Mouse (Mus musculus) embryonic facial prominence, embryonic 11.5 days (tissue): ENCODE results near the gene Eml6. TPM values are rescaled to one million over a fixed set of nuclear protein-coding genes. Genes with fewer than 3 reads are reported as not detected.

ENCODE experiments used
- ATAC-seq: fragments of 200-750 bp; cut with Nextera tagmentation; replicated peaks from 2 replicates; pipeline ENCODE4 v1.8.0; 2017; ENCODE audit warnings: low read depth; ENCODE audit not compliant: insufficient number of reproducible peaks, low FRiP score, low TSS enrichment
- DNase-seq: peaks from one replicate; pipeline ENCODE4 v3.0.0-alpha.2; 2015; ENCODE audit warnings: low spot score
- H3K27ac ChIP-seq: fragments of 300-500 bp; sonication (generic); replicated peaks from 2 replicates; pipeline ENCODE4 v1.5.1; 2014; ENCODE audit warnings: mild to moderate bottlenecking, low read depth, low read length, control low read depth
- H3K27me3 ChIP-seq: fragments of 300-500 bp; sonication (generic); 2 replicates; pipeline ENCODE4 v1.6.1; 2014; ENCODE audit warnings: mild to moderate bottlenecking, low read length, moderate library complexity, mixed read lengths; ENCODE audit not compliant: control insufficient read depth, insufficient read depth
- H3K36me3 ChIP-seq: fragments of 300-500 bp; sonication (generic); replicated peaks from 2 replicates; pipeline ENCODE4 v1.6.1; 2014; ENCODE audit warnings: low read depth, mild to moderate bottlenecking, low read length, moderate library complexity, mixed read lengths; ENCODE audit not compliant: control insufficient read depth, insufficient read depth
- H3K4me1 ChIP-seq: fragments of 300-500 bp; sonication (generic); 2 replicates; pipeline ENCODE4 v1.6.1; 2014; ENCODE audit warnings: low read length, mixed read lengths; ENCODE audit not compliant: control insufficient read depth, insufficient read depth
- H3K4me2 ChIP-seq: fragments of 300-500 bp; sonication (generic); 2 replicates; pipeline ENCODE4 v1.6.1; 2014; ENCODE audit warnings: low read depth, mild to moderate bottlenecking, control low read depth, low read length, moderate library complexity
- H3K4me3 ChIP-seq: fragments of 300-500 bp; sonication (generic); 2 replicates; pipeline ENCODE4 v1.5.1; 2014; ENCODE audit warnings: low read depth, low read length, control low read depth
- H3K9ac ChIP-seq: fragments of 300-500 bp; sonication (generic); replicated peaks from 2 replicates; pipeline ENCODE4 v1.6.1; 2014; ENCODE audit warnings: mild to moderate bottlenecking, control low read depth, low read length
- H3K9me3 ChIP-seq: fragments of 300-500 bp; sonication (generic); replicated peaks from 2 replicates; pipeline ENCODE4 v1.6.1; 2016; ENCODE audit warnings: mild to moderate bottlenecking, low read length, inconsistent platforms, mixed read lengths; ENCODE audit not compliant: control insufficient read depth
- WGBS: fragments of 180-500 bp; shearing (Covaris S2); extraction: QIAGEN DNeasy Blood & Tissue Kit; methylation state at CpG from one replicate; pipeline ENCODE4 v1.1.7; 2014; 5-methylcytosine and 5-hydroxymethylcytosine counted together
- polyA plus RNA-seq: library from polyadenylated mRNA; unstranded; fragments of >200 nt; fragmentation: Nextera tagmentation; extraction: Ambion mirVana; gene quantifications from 2 replicates; pipeline ENCODE4 v1.2.1, GENCODE M21; 2014

Gene Eml6
- polyA plus RNA-seq, 1 experiment from 2014 or later, result 0.43 TPM

DNA sequence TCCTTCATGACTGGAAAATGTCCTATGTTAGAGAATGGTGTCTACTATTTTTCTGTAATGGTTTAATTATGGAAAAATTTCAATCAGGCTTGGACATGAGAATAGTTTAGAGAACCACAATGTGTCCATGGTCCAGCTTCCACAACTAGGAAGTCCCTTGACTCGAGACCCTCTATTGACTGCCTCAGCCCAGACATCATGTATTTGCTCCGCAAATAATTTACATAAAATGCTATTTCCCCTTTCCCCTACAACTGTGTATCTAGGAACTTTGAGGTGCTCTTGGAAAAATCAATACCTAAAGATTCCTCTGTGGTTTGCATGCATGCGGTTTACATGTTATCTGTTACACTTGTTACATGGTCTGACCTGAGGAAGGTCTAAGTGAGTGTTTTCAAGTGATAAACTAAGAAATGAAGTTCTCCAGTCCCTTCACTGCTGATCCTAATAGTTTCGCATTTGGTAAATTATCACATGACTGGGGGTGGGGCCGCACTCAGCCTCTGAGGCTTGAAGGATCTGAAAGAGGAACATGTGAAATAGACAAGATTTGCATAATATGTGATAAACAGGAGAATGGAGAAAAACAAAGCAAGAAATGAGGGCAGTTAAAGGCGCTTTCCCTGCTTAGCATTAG, 239.1 kb downstream of the Eml6 start:
- no peak overlapping the region for H3K27ac ChIP-seq
- H3K4me1 ChIP-seq, result no peaks in the 10 kb centered on the region
- no peak overlapping the region for H3K4me2 ChIP-seq
- no peaks in the 10 kb centered on the region for H3K9me3 ChIP-seq
- H3K36me3 ChIP-seq, result no peaks in the 10 kb centered on the region
- DNase-seq (no peak), ATAC-seq (no peak)
- WGBS, result 87% methylated on average over 6 of the region's 6 CpGs
- no peaks in the 10 kb centered on the region for H3K27me3 ChIP-seq
- H3K9ac ChIP-seq, result no peak overlapping the region
- no peak overlapping the region for H3K4me3 ChIP-seq

DNA sequence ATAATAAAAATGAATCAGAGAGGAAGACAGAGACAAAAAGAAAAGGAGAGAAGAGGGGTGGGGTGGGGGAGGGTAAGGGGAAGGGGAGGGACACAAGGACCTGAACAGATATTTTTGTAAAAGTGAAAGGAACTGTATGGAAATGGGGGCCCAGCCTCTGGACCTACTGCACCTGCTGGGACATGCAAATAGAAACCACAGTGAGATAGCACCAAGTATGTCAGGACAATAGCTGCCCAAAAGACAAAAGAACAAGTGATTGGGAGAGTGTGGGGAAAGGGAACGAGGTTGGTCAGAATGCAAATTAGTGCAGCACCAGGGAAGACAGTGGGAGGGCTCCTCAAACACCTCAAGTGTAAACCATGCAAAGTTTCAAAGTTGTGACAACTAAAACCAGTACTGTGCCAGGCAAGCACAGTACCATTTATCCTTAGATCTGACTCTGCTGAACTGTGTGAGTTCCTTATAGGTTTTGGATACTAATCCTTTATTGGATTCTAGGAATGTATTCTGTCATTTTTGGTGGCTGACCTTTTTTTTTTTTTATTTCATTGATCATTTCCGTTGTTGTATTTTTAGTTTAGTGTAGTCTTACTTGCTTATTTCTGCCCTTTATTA, 246.3 kb downstream of the Eml6 start:
- WGBS, result 40% methylated on average over 2 of the region's 2 CpGs
- no peak overlapping the region for H3K27ac ChIP-seq
- no peak for ATAC-seq

DNA sequence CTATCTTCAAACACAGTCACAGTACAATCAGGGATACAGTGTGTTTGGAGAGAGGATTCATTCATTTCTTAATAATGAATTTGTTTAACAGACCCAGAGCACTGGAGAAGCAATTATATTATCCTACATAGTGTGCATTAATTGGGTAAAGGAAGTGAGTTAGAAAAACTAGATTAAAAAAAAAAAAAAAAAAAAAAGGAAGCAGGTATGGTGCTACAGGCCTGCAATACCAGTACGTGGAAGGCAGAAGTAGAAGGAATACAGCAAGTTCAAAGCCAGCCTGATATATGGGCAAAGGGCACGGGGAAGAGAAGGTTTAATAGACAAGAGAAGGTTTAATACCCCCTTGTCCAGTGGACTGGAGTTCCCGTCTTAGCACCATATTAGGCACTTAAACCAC, 246.9 kb downstream of the Eml6 start:
- Histone ChIP-seq H3K36me3 (no peaks in the 10 kb centered on the region), H3K9ac (no peak overlapping the region), H3K27me3 (no peaks in the 10 kb centered on the region), H3K4me2 (no peak overlapping the region), H3K9me3 (no peaks in the 10 kb centered on the region), H3K4me3 (no peak overlapping the region), H3K4me1 (no peaks in the 10 kb centered on the region), H3K27ac (no peak overlapping the region)
- ATAC-seq (no peak), DNase-seq (no peak)
- 69% methylated on average over 3 of the region's 3 CpGs for WGBS

More for the DNA sequence above, 246.3 kb downstream of the Eml6 start:
- no peaks in the 10 kb centered on the region for H3K27me3 ChIP-seq
- no peak overlapping the region for H3K4me2 ChIP-seq
- no peak for DNase-seq
- no peaks in the 10 kb centered on the region for H3K36me3 ChIP-seq
- H3K4me3 ChIP-seq, result no peak overlapping the region
- H3K9ac ChIP-seq, result no peak overlapping the region
- no peaks in the 10 kb centered on the region for H3K4me1 ChIP-seq
- H3K9me3 ChIP-seq, result no peaks in the 10 kb centered on the region

DNA sequence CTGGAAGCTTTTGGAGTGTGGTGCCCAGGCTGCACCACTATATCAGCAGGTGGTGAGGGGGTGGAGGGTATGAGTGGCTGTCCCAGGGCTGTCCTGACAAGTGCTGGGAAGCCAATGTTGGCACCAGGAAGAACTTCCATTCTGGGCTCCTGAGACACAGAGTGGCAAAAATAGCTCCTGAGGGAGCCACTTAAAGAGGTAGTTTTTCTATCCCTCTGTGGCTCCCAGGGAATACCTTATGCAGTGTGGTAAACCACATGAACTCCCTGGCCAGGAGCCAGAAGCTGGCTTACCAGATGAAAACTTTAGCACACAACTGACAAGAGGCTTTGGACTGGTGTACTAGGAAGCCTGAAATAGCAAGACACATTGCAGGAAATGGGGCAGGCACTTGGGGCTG, 247.9 kb downstream of the Eml6 start:
- no peaks in the 10 kb centered on the region for H3K9me3 ChIP-seq
- DNase-seq, result no peak
- no peak overlapping the region for H3K4me2 ChIP-seq
- no peaks in the 10 kb centered on the region for H3K27me3 ChIP-seq
- ATAC-seq, result no peak
- no peak overlapping the region for H3K4me3 ChIP-seq
- no peaks in the 10 kb centered on the region for H3K36me3 ChIP-seq
- H3K9ac ChIP-seq, result no peak overlapping the region
- H3K27ac ChIP-seq, result no peak overlapping the region
- no peaks in the 10 kb centered on the region for H3K4me1 ChIP-seq

DNA sequence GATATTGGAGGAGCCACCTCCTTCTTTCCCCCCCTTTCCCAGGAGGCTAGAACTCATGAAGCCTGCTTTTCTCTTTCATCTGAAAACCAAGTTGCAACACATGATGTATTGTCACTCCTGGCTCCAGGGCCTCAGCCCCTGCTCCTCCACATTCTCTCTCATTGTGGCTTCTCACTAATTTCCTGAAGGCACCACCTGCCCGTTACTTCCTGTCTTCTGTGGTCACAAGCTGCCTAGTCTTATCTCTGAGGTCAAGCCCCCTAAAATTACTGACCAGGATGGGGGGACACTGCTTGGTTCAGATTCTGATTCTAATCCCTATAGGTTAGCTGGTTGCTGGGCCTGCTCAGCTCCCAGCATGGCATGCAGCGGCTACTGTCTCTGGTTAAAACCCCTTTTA, 251.1 kb downstream of the Eml6 start:
- Histone ChIP-seq H3K27ac (no peak overlapping the region), H3K36me3 (no peaks in the 10 kb centered on the region), H3K4me1 (no peaks in the 10 kb centered on the region), H3K9ac (no peak overlapping the region), H3K27me3 (no peaks in the 10 kb centered on the region), H3K9me3 (no peaks in the 10 kb centered on the region), H3K4me3 (no peak overlapping the region), H3K4me2 (no peak overlapping the region)
- no peak for ATAC-seq
- 58% methylated on average over 2 of the region's 2 CpGs for WGBS
- no peak for DNase-seq

DNA sequence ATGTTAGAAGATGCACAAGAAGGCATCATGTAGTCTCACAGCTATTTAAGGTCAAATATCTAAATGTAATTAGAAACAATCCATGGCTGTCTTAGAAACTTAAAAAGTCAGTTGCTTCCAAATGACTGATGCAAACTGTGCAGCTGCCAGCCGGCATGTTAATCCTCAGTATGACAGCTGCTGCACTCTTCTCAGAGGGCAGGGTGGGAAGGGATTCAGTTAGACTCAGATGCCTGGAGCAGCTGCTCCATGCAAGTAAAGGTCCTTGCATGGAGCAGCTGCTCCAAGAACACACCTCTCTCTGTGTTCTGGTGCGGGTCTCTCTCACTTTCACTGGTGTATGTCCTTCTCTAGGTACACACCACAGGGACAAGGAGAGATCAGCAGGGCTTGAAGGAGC, 251.5 kb downstream of the Eml6 start:
- H3K27me3 ChIP-seq, result no peaks in the 10 kb centered on the region
- WGBS, result 37% methylated on average over 2 of the region's 2 CpGs
- no peak overlapping the region for H3K27ac ChIP-seq
- no peaks in the 10 kb centered on the region for H3K9me3 ChIP-seq
- H3K4me1 ChIP-seq, result no peaks in the 10 kb centered on the region
- 0 out of 2 replicates have a peak, but pooled peaks have one; percentile 39 for ATAC-seq
- no peak overlapping the region for H3K4me3 ChIP-seq
- H3K9ac ChIP-seq, result no peak overlapping the region
- no peaks in the 10 kb centered on the region for H3K36me3 ChIP-seq
- no peak overlapping the region for H3K4me2 ChIP-seq
- no peak for DNase-seq

DNA sequence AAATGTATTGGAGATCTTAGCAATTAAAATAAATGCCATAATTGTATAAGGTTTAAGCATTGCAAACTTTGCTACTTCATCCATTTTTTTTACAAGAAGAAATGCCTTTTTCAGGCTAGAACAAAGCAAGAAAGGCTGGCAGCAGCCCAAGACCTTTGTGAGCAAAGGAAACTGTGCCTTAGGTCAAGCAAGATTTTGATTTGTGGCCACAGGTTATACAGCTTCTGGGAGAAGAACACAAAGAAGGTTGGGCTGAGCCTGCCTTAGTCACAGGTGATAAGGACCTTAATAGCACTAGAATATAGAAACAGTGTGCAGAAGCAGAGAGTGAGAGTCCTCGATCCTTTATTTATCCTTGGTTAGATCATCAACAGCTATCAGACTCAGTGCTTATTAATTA, 253.6 kb downstream of the Eml6 start:
- DNase-seq, result no peak
- no peak overlapping the region for H3K9ac ChIP-seq
- H3K27ac ChIP-seq, result no peak overlapping the region
- no peak overlapping the region for H3K4me3 ChIP-seq
- no peaks in the 10 kb centered on the region for H3K27me3 ChIP-seq
- no peak for ATAC-seq
- no peaks in the 10 kb centered on the region for H3K4me1 ChIP-seq
- WGBS, result 91% methylated on average over 1 of the region's 1 CpGs
- no peaks in the 10 kb centered on the region for H3K9me3 ChIP-seq
- no peaks in the 10 kb centered on the region for H3K36me3 ChIP-seq
- no peak overlapping the region for H3K4me2 ChIP-seq

DNA sequence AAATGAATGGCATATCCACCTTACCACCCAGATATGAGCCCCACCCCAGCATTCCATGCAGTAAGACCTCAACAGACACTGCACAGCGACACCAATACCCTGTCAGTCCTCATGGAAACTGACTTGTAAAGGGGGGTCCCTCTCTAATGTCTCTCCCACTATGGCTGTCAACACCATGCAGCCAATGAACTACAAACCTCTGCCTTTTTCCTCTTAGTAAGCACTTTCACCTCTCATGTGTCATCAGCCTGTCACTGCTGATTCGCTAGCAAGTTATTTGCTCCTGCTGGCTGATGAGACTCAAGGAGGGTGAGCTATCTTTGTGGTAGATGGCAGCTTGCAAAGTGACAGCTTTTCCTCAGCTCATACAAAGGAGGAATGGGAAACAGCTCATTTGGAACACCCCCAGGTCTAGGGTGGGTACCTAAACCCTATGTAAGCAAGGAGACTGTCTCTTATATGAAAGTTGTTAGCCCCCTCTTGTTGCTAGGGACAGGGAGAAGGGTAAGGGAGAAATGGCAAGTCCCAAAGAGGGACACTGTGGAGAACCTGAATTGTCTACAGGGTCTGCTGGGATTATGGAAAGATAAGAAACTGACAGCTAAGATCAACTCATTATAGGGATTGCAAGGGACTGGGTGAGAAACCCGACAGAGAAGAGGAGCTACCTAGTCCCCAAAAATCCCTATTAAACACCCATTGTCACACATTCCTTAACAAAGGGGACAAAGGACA, 255.0 kb downstream of the Eml6 start:
- Histone ChIP-seq H3K27me3 (no peaks in the 10 kb centered on the region), H3K4me1 (no peaks in the 10 kb centered on the region), H3K27ac (no peak overlapping the region), H3K9me3 (no peaks in the 10 kb centered on the region), H3K9ac (no peak overlapping the region), H3K4me3 (no peak overlapping the region), H3K36me3 (no peaks in the 10 kb centered on the region), H3K4me2 (no peak overlapping the region)
- ATAC-seq, result no peak
- no peak for DNase-seq
- 63% methylated on average over 3 of the region's 3 CpGs for WGBS
